Mouse (Mus musculus) adrenal gland (tissue): Measurements from ENCODE around the gene Prokr1.

Experiments
- intact Hi-C: fragments of 180-260 bp; cut with DNase I; formaldehyde crosslinking; loops from one replicate; pipeline ENCODE4 v1.15.1; 2025

Prokr1 gene

DNA sequence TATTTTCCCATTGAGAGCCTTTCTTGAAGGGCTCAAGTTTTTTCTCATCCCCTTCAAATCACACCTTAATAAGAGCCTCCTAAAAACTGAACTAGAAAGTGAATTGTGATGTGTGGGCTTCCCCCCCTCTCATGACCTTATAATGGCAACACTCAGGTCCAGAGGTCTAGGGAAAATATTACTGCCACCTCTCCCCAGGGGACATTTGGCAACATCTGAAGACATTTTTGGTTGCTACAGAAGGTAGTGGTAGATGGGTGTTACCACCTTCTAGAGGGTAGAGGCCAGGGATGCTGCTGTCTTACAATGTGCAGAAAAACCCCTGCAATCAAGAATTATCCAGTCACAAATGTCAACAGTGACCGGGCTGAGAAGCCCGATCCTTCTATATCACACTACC, 60.2 kb downstream of the Prokr1 start:
- intact Hi-C loops: no loop called here
